Mouse (Mus musculus) hindbrain, embryonic 16.5 days (tissue): ENCODE measurements at regions not wholly inside any gene's neighbourhood (a gene's known extent, or its start where the extent isn't known, plus 50 kb on each side); places are given as distances from the start of the nearest gene placed in this dataset.

Experiments
- ATAC-seq: fragments of 200-750 bp; cut with Nextera tagmentation; 2 replicates; pipeline ENCODE4 v1.8.0; 2017; ENCODE audit warnings: moderate TSS enrichment, moderate library complexity
- H3K27ac ChIP-seq: fragments of 300-500 bp; sonication (generic); 2 replicates; pipeline ENCODE4 v1.5.1; 2014; ENCODE audit warnings: low read depth, mild to moderate bottlenecking, control low read depth, low read length, moderate library complexity
- H3K27me3 ChIP-seq: fragments of 300-500 bp; sonication (generic); replicated peaks from 2 replicates; pipeline ENCODE4 v1.6.1; 2014; ENCODE audit warnings: low read length; ENCODE audit not compliant: control insufficient read depth, insufficient read depth
- H3K36me3 ChIP-seq: fragments of 300-500 bp; sonication (generic); 2 replicates; pipeline ENCODE4 v1.6.1; 2014; ENCODE audit warnings: mild to moderate bottlenecking, low read length, moderate library complexity, mixed read lengths; ENCODE audit not compliant: control insufficient read depth, insufficient read depth
- H3K4me1 ChIP-seq: fragments of 300-500 bp; sonication (generic); 2 replicates; pipeline ENCODE4 v1.6.1; 2014; ENCODE audit warnings: low read depth, low read length; ENCODE audit not compliant: control insufficient read depth, insufficient read depth
- H3K4me2 ChIP-seq: fragments of 300-500 bp; sonication (generic); 2 replicates; pipeline ENCODE4 v1.6.1; 2014; ENCODE audit warnings: mild to moderate bottlenecking, low read length, control low read depth, moderate library complexity
- H3K4me3 ChIP-seq: fragments of 300-500 bp; sonication (generic); 2 replicates; pipeline ENCODE4 v1.5.1; 2014; ENCODE audit warnings: mild to moderate bottlenecking, low read length, control low read depth, moderate library complexity
- H3K9ac ChIP-seq: fragments of 300-500 bp; sonication (generic); 2 replicates; pipeline ENCODE4 v1.6.1; 2014; ENCODE audit warnings: low read depth, mild to moderate bottlenecking, control low read depth, low read length, moderate library complexity
- H3K9me3 ChIP-seq: fragments of 300-500 bp; sonication (generic); 2 replicates; pipeline ENCODE4 v1.6.1; 2014; ENCODE audit warnings: mild to moderate bottlenecking, low read length, moderate library complexity; ENCODE audit not compliant: control insufficient read depth
- WGBS: fragments of 180-500 bp; shearing (Covaris S2); extraction: QIAGEN DNeasy Blood & Tissue Kit; methylation state at CpG from one replicate; pipeline ENCODE4 v1.1.7; 2014; 5-methylcytosine and 5-hydroxymethylcytosine counted together

DNA sequence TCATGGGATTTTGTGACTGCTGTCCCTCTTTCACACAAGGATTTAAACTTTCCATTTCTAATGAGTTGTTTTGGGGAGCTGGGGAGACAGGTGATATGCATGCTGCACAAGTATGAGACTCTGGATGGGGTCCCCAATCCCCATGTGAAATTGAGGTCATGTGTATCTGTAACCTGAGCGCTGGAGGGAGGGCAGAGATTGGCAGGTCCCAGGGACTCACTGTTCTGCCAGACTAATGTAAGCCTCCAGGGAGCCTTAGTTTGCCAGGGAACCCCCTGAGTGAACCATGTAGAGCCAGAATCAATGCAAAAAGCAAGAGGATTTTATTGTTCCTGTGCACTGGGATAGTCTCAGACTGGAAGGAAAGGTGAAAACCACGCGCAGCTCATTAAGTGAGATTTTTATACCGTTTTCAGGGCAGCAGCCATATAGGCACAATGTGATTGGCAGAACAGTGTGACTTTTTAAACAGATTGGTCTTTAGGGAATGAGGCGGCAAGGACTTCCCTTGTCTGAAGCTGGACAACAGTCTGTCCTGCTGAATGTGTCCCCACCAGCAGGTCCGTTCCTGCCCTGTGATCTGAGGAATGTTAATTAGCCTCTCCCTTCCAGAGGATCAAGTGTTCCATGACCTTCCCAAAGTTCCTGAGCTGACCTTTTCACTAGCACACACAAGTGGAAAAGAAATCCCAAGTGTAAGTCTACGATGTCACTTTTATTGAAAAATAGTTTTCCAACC, 59.9 kb upstream of the Oxgr1 start:
- Histone ChIP-seq H3K9me3 (peaks cover 4% of the 10 kb centered on the region; the same call in 1 of the 2 replicates), H3K27ac (no peak overlapping the region), H3K27me3 (no peaks in the 10 kb centered on the region), H3K4me1 (no peaks in the 10 kb centered on the region), H3K9ac (no peak overlapping the region), H3K36me3 (no peaks in the 10 kb centered on the region), H3K4me2 (no peak overlapping the region), H3K4me3 (no peak overlapping the region)
- 33% methylated on average over 7 of the region's 7 CpGs for WGBS
- ATAC-seq = no peak

DNA sequence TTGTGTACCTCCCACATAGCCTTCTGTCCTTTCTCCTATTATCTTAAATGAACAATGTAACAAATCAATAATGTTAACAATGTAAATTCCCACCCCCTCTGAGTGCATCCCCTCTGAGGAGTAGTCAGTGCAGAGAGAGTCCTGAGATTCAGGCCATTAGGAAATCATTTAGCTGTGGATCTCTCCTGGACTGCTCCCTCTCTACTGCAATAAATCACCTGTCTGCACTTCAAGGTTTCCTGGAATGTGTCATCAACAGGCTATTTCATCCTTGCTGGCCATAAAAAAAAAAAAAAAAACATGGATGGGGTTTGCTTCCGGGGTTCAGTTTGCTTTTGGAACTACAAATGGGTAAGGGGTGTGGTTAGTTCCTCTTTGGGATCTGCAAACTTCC, 60.5 kb upstream of the Oxgr1 start:
- Histone ChIP-seq H3K4me3 (no peak overlapping the region), H3K9me3 (peaks cover 4% of the 10 kb centered on the region; the same call in 1 of the 2 replicates), H3K4me1 (no peaks in the 10 kb centered on the region), H3K4me2 (no peak overlapping the region), H3K9ac (no peak overlapping the region), H3K27me3 (no peaks in the 10 kb centered on the region), H3K27ac (no peak overlapping the region), H3K36me3 (no peaks in the 10 kb centered on the region)
- 57% methylated on average over 1 of the region's 1 CpGs for WGBS
- no peak for ATAC-seq

DNA sequence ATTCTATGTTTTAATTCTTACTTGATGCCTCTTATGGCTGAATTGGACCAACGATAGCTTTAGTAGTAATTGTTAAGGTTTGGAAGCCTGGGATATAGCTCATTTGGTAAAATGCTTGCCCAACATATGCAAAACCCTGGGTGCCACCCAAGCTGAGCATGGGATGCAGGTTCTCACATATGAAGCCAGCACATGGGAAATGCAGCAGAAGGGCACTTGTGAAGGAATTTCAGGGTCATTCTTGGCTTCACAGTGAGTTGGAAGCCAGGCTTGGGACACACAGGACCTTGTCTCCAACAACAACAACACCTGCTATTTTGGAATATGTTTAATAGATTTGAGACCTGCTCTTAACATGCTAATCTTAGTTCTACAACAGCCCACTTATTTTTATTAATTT, 67.6 kb upstream of the Oxgr1 start:
- H3K27me3 ChIP-seq = no peaks in the 10 kb centered on the region
- H3K27ac ChIP-seq = no peak overlapping the region
- H3K4me3 ChIP-seq = no peak overlapping the region
- no peak for ATAC-seq
- H3K9me3 ChIP-seq = peaks cover 4% of the 10 kb centered on the region; the same call in 1 of the 2 replicates
- H3K4me1 ChIP-seq = no peaks in the 10 kb centered on the region
- no peak overlapping the region for H3K9ac ChIP-seq
- WGBS = 92% methylated on average over 1 of the region's 1 CpGs
- no peaks in the 10 kb centered on the region for H3K36me3 ChIP-seq
- no peak overlapping the region for H3K4me2 ChIP-seq

DNA sequence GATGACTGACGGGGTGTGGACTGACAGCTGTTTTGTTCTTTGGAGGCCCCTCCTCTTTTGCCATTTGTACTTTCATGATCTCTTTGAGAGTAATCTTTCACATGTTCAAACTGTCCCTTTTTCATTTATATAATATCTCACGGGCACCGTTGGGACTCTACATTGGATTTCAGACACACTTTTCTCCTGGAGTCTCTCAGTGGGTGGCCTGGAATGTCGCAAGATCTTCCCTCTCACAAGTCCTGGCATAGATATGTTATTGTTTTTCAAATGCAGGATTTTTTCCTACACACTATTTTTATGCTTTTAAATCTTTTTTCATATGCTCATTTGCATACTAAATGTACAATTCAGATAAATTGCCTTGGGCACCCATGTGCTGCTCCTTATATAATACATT, 71.1 kb upstream of the Oxgr1 start:
- no peaks in the 10 kb centered on the region for H3K27me3 ChIP-seq
- no peaks in the 10 kb centered on the region for H3K9me3 ChIP-seq
- no peak overlapping the region for H3K27ac ChIP-seq
- ATAC-seq = no peak
- H3K36me3 ChIP-seq = no peaks in the 10 kb centered on the region
- no peak overlapping the region for H3K4me3 ChIP-seq
- 83% methylated on average over 4 of the region's 4 CpGs for WGBS
- no peak overlapping the region for H3K4me2 ChIP-seq
- no peaks in the 10 kb centered on the region for H3K4me1 ChIP-seq
- no peak overlapping the region for H3K9ac ChIP-seq

DNA sequence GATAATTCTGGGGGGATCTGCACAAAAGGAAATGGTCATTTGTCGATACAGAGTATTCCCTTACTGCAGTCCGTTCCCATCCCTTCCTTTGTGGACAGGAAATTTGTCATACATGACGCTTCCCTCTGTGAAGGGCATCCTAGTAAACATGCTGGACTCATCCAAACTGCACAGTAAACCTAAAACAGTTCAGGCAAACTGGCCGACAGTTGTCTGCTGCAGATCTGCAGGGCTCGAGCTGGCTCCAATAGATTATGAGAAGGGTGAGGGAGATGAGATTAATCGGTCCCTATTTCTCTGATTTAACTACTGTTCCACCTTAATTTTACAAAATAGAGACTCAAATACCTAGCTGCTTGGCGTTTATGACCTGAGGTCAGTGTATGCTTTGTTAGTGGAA, 76.3 kb upstream of the Oxgr1 start:
- Histone ChIP-seq H3K4me2 (no peak overlapping the region), H3K9me3 (no peaks in the 10 kb centered on the region), H3K4me3 (no peak overlapping the region), H3K27ac (no peak overlapping the region), H3K36me3 (no peaks in the 10 kb centered on the region), H3K9ac (no peak overlapping the region), H3K27me3 (no peaks in the 10 kb centered on the region; the same call in 1 of the 2 replicates), H3K4me1 (no peaks in the 10 kb centered on the region)
- WGBS = 93% methylated on average over 7 of the region's 7 CpGs
- no peak for ATAC-seq

DNA sequence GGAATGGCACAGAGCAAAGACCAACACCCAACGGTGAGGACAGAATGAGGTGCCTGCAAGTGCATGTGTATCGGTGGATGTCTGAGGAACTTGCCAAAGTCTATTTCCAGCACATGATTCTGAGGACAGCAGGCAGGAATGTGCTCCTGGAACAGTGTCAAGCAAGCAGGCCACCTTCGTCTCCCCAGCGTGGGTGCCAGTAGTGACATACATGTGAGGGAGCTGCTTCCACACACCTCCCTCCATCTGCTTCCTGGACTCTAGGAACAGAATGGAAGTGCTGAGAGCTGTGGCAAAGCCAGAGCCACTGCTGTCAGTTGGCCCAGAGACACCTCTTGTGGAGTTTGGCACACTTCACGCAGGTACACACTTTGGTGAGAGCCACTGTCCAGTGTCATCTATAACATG, 76.9 kb upstream of the Oxgr1 start:
- no peaks in the 10 kb centered on the region for H3K36me3 ChIP-seq
- H3K27ac ChIP-seq = no peak overlapping the region
- 94% methylated on average over 5 of the region's 5 CpGs for WGBS
- no peak overlapping the region for H3K9ac ChIP-seq
- no peaks in the 10 kb centered on the region for H3K9me3 ChIP-seq
- H3K27me3 ChIP-seq = no peaks in the 10 kb centered on the region; the same call in 1 of the 2 replicates
- no peak overlapping the region for H3K4me2 ChIP-seq
- peak; percentile 56; the same call in 1 of the 2 replicates for ATAC-seq
- H3K4me3 ChIP-seq = no peak overlapping the region
- no peaks in the 10 kb centered on the region for H3K4me1 ChIP-seq

DNA sequence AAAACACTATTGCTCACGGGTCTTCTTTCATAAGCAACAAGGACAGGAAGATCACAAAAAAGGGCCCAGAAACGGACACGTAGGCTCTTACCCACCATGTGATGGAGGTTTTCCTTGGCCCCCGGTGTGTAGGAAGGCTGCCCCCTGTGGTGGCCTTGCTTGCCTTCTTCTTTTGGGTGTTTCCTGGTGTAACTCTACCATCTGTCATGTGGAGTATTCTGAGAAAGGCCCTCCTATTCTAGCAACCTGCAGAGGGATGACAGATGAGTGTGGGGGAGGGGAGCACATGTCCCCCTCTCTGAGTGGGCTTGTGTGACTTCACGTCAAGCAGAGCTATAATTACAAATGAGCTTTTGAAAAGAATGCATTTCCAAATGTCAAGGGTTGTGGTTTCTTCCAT, 77.3 kb upstream of the Oxgr1 start:
- Histone ChIP-seq H3K4me2 (no peak overlapping the region), H3K27ac (no peak overlapping the region), H3K9ac (no peak overlapping the region), H3K9me3 (no peaks in the 10 kb centered on the region), H3K27me3 (no peaks in the 10 kb centered on the region; the same call in 1 of the 2 replicates), H3K4me1 (no peaks in the 10 kb centered on the region), H3K36me3 (no peaks in the 10 kb centered on the region), H3K4me3 (no peak overlapping the region)
- no peak for ATAC-seq
- 57% methylated on average over 5 of the region's 5 CpGs for WGBS

DNA sequence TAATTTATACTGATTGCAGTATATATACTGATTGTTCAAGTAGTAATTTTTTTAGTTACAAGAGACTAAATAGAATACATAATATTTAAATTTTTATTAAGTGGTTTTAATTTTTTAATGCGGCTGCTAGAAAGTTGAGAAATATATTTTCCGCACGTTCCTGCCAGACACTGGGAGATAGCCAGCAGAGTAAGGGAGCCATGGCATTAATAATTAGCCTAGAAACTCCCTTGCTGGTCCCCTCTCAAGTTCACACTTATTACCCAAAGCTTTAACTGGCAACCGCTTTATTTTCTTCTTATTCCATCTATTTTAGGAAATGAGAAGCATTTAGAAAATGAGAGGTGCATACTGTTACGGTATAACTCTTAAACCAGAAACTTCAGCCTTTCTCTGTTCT, 78.0 kb upstream of the Oxgr1 start:
- Histone ChIP-seq H3K4me2 (no peak overlapping the region), H3K36me3 (no peaks in the 10 kb centered on the region), H3K27ac (no peak overlapping the region), H3K27me3 (no peaks in the 10 kb centered on the region; the same call in 1 of the 2 replicates), H3K4me1 (no peaks in the 10 kb centered on the region), H3K9ac (no peak overlapping the region), H3K4me3 (no peak overlapping the region), H3K9me3 (peaks cover 4% of the 10 kb centered on the region; the same call in 1 of the 2 replicates)
- ATAC-seq = no peak
- 85% methylated on average over 5 of the region's 5 CpGs for WGBS

DNA sequence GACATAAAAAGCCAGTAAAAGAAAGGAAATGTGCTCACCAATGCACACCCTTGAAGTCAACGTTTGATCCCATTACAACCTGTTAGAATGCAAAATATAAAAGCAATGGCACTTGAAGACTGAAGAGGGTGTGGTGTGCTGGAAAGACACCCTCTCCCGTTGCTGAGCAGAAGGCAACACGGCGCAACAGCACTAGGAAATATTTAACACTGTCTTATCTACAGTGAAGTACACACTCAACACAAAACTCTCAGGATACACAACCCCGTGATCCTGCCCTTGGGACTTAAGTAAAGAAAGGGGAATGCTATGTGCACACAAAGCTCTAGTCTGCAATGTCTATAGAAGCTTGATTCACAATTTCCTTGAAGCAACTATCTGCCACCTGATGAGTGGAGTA, 83.1 kb upstream of the Oxgr1 start:
- 91% methylated on average over 5 of the region's 5 CpGs for WGBS
- H3K27ac ChIP-seq = no peak overlapping the region
- H3K9ac ChIP-seq = no peak overlapping the region
- no peaks in the 10 kb centered on the region for H3K36me3 ChIP-seq
- H3K4me2 ChIP-seq = no peak overlapping the region
- no peaks in the 10 kb centered on the region for H3K4me1 ChIP-seq
- peaks cover 4% of the 10 kb centered on the region; the same call in 1 of the 2 replicates for H3K9me3 ChIP-seq
- H3K4me3 ChIP-seq = no peak overlapping the region
- ATAC-seq = no peak
- no peaks in the 10 kb centered on the region for H3K27me3 ChIP-seq
